10 mouse cellular contexts compared by ENCODE assay signal in the genomic region with DNA sequence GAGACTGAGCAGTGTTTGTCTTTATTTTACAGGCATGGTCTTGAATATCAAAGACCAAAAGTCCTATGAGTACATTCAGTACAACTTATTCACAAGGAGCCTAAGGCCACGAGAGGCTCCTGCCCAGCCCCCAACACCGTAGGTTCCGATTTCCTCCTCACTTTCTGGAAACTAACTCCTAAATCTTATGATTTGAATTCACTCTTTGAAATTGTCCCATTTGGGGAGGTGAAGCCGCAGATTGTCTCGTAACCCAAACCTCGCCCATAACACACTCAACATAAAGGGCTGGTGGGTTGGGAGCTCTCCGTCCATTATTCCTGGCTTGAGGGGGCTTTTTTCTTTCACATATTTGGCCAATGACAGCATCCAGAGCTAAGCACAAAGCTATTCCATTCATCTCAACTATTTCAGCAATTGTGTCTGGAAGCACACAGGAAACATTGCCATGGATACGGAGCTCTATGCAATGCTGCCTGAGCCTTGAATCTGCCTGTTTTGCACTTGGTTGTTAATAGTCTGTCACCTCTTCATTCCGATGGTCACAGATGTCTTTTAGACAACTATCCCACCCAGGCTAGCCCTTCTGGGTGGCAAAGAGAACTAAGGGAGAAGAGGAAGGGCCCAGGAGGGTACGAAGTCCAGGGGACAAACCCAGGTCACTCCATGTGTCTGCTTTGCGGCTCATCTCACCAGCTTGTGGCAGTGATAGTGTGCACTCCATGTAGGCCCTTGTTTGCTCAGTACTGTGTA.
DNase-seq lines count a peak whose midpoint lies in the region; ATAC-seq and TF ChIP-seq lines count a peak whose summit lies in the region.
"Had no signal": no experiment of that assay in that cellular context is flagged by ENCODE, and none has a peak within 500 bp of the region (broad histone marks: within the 10 kb centered on the region; RNA-seq: fewer than 3 reads in every experiment).

No protein-coding gene starts in this region.

- TF ChIP-seq CTCF in liver, postnatal 0 days (IDR thresholded peaks at IDR 0.05; ENCODE audit: low read depth), result no peak

- intact Hi-C loops in gastrocnemius, postnatal 36 days (cut with DNase I), result no loop called here

- H3K4me1 ChIP-seq in heart, embryonic 13.5 days, result peaks cover 71% of the 10 kb centered on the region
- peaks cover 64% of the 10 kb centered on the region for H3K4me1 ChIP-seq in forebrain, embryonic 13.5 days
- H3K4me1 ChIP-seq in liver, postnatal 0 days (ENCODE audit: insufficient read depth), result peaks cover 31% of the 10 kb centered on the region

- H3K9ac ChIP-seq in heart, embryonic 13.5 days, result peak overlapping the region; percentile 57
- no peak overlapping the region for H3K9ac ChIP-seq in forebrain, embryonic 13.5 days
- H3K9ac ChIP-seq in liver, postnatal 0 days (replicated peaks), result no peak overlapping the region

- peak overlapping the region; percentile 15; the same call in 1 of the 2 replicates for H3K4me2 ChIP-seq in heart, embryonic 13.5 days
- H3K4me2 ChIP-seq in forebrain, embryonic 13.5 days, result peak overlapping the region; percentile 29
- no peak overlapping the region for H3K4me2 ChIP-seq in liver, postnatal 0 days (ENCODE audit: low read depth, low read length)

- peak overlapping the region; percentile 80 for H3K27ac ChIP-seq in heart, embryonic 13.5 days (replicated peaks)
- H3K27ac ChIP-seq in forebrain, embryonic 13.5 days, result peak overlapping the region; percentile 55
- peak overlapping the region; percentile 64 for H3K27ac ChIP-seq in liver, postnatal 0 days (ENCODE audit: low read depth)
- H3K27ac ChIP-seq: left cerebral cortex, adult 2 months had no signal

- TF ChIP-seq EP300 in liver, postnatal 0 days (IDR thresholded peaks at IDR 0.05; ENCODE audit: low read depth), result no peak

- no peak for ATAC-seq in heart, embryonic 13.5 days (ENCODE audit: extremely low read depth, insufficient number of reproducible peaks, low FRiP score, low TSS enrichment)
- ATAC-seq in forebrain, embryonic 13.5 days, result peak; percentile 52
- peak; percentile 37 for ATAC-seq in liver, postnatal 0 days

- no peaks in the 10 kb centered on the region for H3K9me3 ChIP-seq in heart, embryonic 13.5 days
- H3K9me3 ChIP-seq in forebrain, embryonic 13.5 days (replicated peaks), result no peaks in the 10 kb centered on the region
- H3K9me3 ChIP-seq in liver, postnatal 0 days (ENCODE audit: low read length), result no peaks in the 10 kb centered on the region

- no peaks in the 10 kb centered on the region for H3K36me3 ChIP-seq in heart, embryonic 13.5 days
- H3K36me3 ChIP-seq in forebrain, embryonic 13.5 days (ENCODE audit: poor library complexity, severe bottlenecking), result no peaks in the 10 kb centered on the region
- no peaks in the 10 kb centered on the region for H3K36me3 ChIP-seq in liver, postnatal 0 days (replicated peaks; ENCODE audit: insufficient read depth, low read length)

- H3K27me3 ChIP-seq in heart, embryonic 13.5 days (replicated peaks), result peaks cover 29% of the 10 kb centered on the region
- H3K27me3 ChIP-seq in forebrain, embryonic 13.5 days, result peaks cover 13% of the 10 kb centered on the region
- H3K27me3 ChIP-seq in liver, postnatal 0 days (ENCODE audit: insufficient read depth, low read length), result peaks cover 7% of the 10 kb centered on the region; the same call in 1 of the 2 replicates

- H3K4me3 ChIP-seq in heart, embryonic 13.5 days, result no peak overlapping the region
- no peak overlapping the region for H3K4me3 ChIP-seq in forebrain, embryonic 13.5 days
- H3K4me3 ChIP-seq in liver, postnatal 0 days (ENCODE audit: low read depth, low read length), result no peak overlapping the region
- H3K4me3 ChIP-seq: left cerebral cortex, adult 2 months had no signal

- WGBS in heart, embryonic 13.5 days, result 40% methylated on average over 11 of the region's 11 CpGs
- WGBS in forebrain, embryonic 13.5 days, result 7% methylated on average over 11 of the region's 11 CpGs
- 73% methylated on average over 11 of the region's 11 CpGs for WGBS in liver, postnatal 0 days (ENCODE audit: insufficient replicate concordance)

- DNase-seq in heart, adult 9 months (ENCODE audit: low spot score in 2 of 2), result no peak
- DNase-seq in ES-CJ7 (ENCODE audit: low read depth, low spot score), result peak; percentile 48
- DNase-seq in liver, postnatal 0 days, result no peak
- DNase-seq in ovary, postnatal 10 days (ENCODE audit: low spot score), result no peak
- no peak for DNase-seq in gastrocnemius, postnatal 36 days
- no peak for DNase-seq in natural killer cell, adult 2 months (ENCODE audit: low spot score in 2 of 2)
- DNase-seq: B cell, adult 2 months had no signal
